Mouse (Mus musculus): ENCODE results near the gene E030025P04Rik.

GRCm38 (mm10) chr11:109175376-109175969 is 31.3 kb upstream of the E030025P04Rik start:
- no peak for TF ChIP-seq CTCF (IDR thresholded peaks at IDR 0.05; ENCODE audit: control insufficient read depth, insufficient read depth, insufficient replicate concordance, low read depth, low read length)
- TF ChIP-seq POLR2A (IDR thresholded peaks at IDR 0.05; ENCODE audit: control insufficient read depth, low read depth, low read length) = no peak
